Mouse (Mus musculus) G1E (cell line): ENCODE results near the gene Cyp4f13. TPM values are rescaled to one million over a fixed set of nuclear protein-coding genes. Genes with fewer than 3 reads are reported as not detected.
A peak's percentile ranks its signal among the peaks of the same experiment; 100 is the strongest.

Source experiments
- ATAC-seq: 2 replicates; pipeline ENCODE4 v1.8.0; 2016; ENCODE audit warnings: mild to moderate bottlenecking; ENCODE audit not compliant: insufficient number of reproducible peaks, poor library complexity, low FRiP score, severe bottlenecking; ENCODE audit errors: extremely low read depth
- DNase-seq: peaks from one replicate; pipeline ENCODE4 v3.0.0; 2012; ENCODE audit warnings: low spot score
- H3K27me3 ChIP-seq: 2 replicates; pipeline ENCODE4 v1.6.1; 2012; ENCODE audit warnings: mild to moderate bottlenecking, low read length, inconsistent platforms; ENCODE audit not compliant: insufficient read depth
- H3K36me3 ChIP-seq: replicated peaks from 2 replicates; pipeline ENCODE3; 2012; ENCODE audit warnings: mild to moderate bottlenecking, inconsistent platforms
- H3K4me1 ChIP-seq: 2 replicates; pipeline ENCODE4 v1.6.1; 2012; ENCODE audit warnings: low read depth, low read length, inconsistent platforms, mixed read lengths; ENCODE audit not compliant: insufficient read depth
- H3K4me3 ChIP-seq: 2 replicates; pipeline ENCODE4 v1.5.1; 2012; ENCODE audit warnings: low read depth, mild to moderate bottlenecking, inconsistent platforms, low read length, moderate library complexity, mixed read lengths
- H3K9me3 ChIP-seq: replicated peaks from 2 replicates; pipeline ENCODE4 v1.6.1; 2012; ENCODE audit warnings: inconsistent platforms
- CTCF ChIP-seq: IDR thresholded peaks from 2 replicates; pipeline ENCODE4 v1.5.1; 2012; ENCODE audit warnings: low read depth, low read length, inconsistent platforms, mixed read lengths
- GATA1 ChIP-seq: IDR thresholded peaks from 2 replicates; pipeline ENCODE4 v1.6.1; 2012; ENCODE audit warnings: borderline replicate concordance, low read length, inconsistent platforms, mixed read lengths
- GATA2 ChIP-seq: IDR thresholded peaks from 2 replicates; pipeline ENCODE4 v1.6.1; 2012; ENCODE audit warnings: low read depth, low read length, inconsistent platforms, borderline replicate concordance
- POLR2AphosphoS5 ChIP-seq: IDR thresholded peaks from 2 replicates; pipeline ENCODE4 v1.6.1; 2012; ENCODE audit warnings: low read depth, low read length, inconsistent platforms; ENCODE audit not compliant: insufficient replicate concordance
- TAL1 ChIP-seq: conservative IDR thresholded peaks from 2 replicates; pipeline ENCODE4 v1.6.1; 2012; ENCODE audit warnings: low read depth, low read length, inconsistent platforms, mixed read lengths
- polyA plus RNA-seq: library from polyadenylated mRNA; stranded (reverse); fragments of >175 nt; gene quantifications from 2 replicates; pipeline ENCODE4 v1.2.3, GENCODE M21; 2012
- total RNA-seq, 2 experiments: library from RNA; stranded (forward) in 1 of 2; stranded (reverse) in 1 of 2; fragments of 200-1000 nt in 1 of 2; fragments of >200 nt in 1 of 2; fragmentation: Nextera tagmentation in 1 of 2; gene quantifications; 2 replicates each; pipeline ENCODE4 v1.2.3; 2014 to 2017

Gene Cyp4f13
- total and polyA plus RNA-seq, 3 experiments: 12.1 to 39.1 (median 16.7) TPM

GRCm38 (mm10) chr17:32893901-32894300 is 53.3 kb downstream of the Cyp4f13 start:
- peaks cover 10% of the 10 kb centered on the region for H3K4me1 ChIP-seq
- H3K9me3 ChIP-seq: no peaks in the 10 kb centered on the region
- no peak for ATAC-seq
- no peak overlapping the region for H3K4me3 ChIP-seq
- TF ChIP-seq GATA2: no peak
- TF ChIP-seq CTCF: no peak
- no peak for TF ChIP-seq GATA1
- TF ChIP-seq POLR2AphosphoS5: no peak
- no peak for TF ChIP-seq TAL1
- H3K27me3 ChIP-seq: peaks cover 9% of the 10 kb centered on the region; the same call in 1 of the 2 replicates
- DNase-seq: no peak
- peaks cover 3% of the 10 kb centered on the region for H3K36me3 ChIP-seq

GRCm38 (mm10) chr17:32891239-32892180 is 55.7 kb downstream of the Cyp4f13 start, which contains the start of gene Zfp870:
Gene Zfp870, minus strand, starts transcription at chr17:32891642.
- peak within 1 kb of the TSS; percentile 87 for H3K4me3 ChIP-seq
- H3K27me3 ChIP-seq: peaks cover 3% of the 10 kb centered on the region; the same call in 1 of the 2 replicates
- H3K9me3 ChIP-seq: no peaks in the 10 kb centered on the region
- DNase-seq (peak; percentile 95), ATAC-seq (peak; percentile 78)
- TF ChIP-seq GATA1 (no peak), TAL1 (no peak), POLR2AphosphoS5 (no peak), GATA2 (no peak), CTCF (no peak)
- peaks cover 10% of the 10 kb centered on the region for H3K36me3 ChIP-seq
- H3K4me1 ChIP-seq: peaks cover 10% of the 10 kb centered on the region

GRCm38 (mm10) chr17:32890852-32891238 is 56.4 kb downstream of the Cyp4f13 start:
- H3K4me1 ChIP-seq: peaks cover 10% of the 10 kb centered on the region
- peak overlapping the region; percentile 87 for H3K4me3 ChIP-seq
- ATAC-seq (no peak), DNase-seq (no peak)
- H3K9me3 ChIP-seq: no peaks in the 10 kb centered on the region
- peaks cover 3% of the 10 kb centered on the region; the same call in 1 of the 2 replicates for H3K27me3 ChIP-seq
- TF ChIP-seq TAL1: no peak
- TF ChIP-seq GATA1: no peak
- TF ChIP-seq POLR2AphosphoS5: no peak
- no peak for TF ChIP-seq GATA2
- TF ChIP-seq CTCF: no peak
- H3K36me3 ChIP-seq: peaks cover 10% of the 10 kb centered on the region

- Histone ChIP-seq H3K36me3 (peaks cover 13% of the 10 kb centered on the region), H3K9me3 (no peaks in the 10 kb centered on the region), H3K4me3 (no peak overlapping the region), H3K27me3 (peaks cover 3% of the 10 kb centered on the region; the same call in 1 of the 2 replicates), H3K4me1 (peaks cover 10% of the 10 kb centered on the region)
- DNase-seq (no peak), ATAC-seq (no peak)
- no peak for TF ChIP-seq CTCF
- TF ChIP-seq POLR2AphosphoS5: no peak
- no peak for TF ChIP-seq TAL1
- TF ChIP-seq GATA2: no peak
- no peak for TF ChIP-seq GATA1
Observed at GRCm38 (mm10) chr17:32889611-32890010, 57.6 kb downstream of the Cyp4f13 start.

- DNase-seq: no peak
- ATAC-seq: no peak
- peaks cover 35% of the 10 kb centered on the region for H3K36me3 ChIP-seq
- no peak overlapping the region for H3K4me3 ChIP-seq
- peaks cover 3% of the 10 kb centered on the region; the same call in 1 of the 2 replicates for H3K27me3 ChIP-seq
- H3K4me1 ChIP-seq: no peaks in the 10 kb centered on the region
- no peak for TF ChIP-seq GATA2
- no peaks in the 10 kb centered on the region for H3K9me3 ChIP-seq
Observed at GRCm38 (mm10) chr17:32880320-32881218, 66.6 kb downstream of the Cyp4f13 start.

- TF ChIP-seq GATA2: no peak
- TF ChIP-seq GATA1: no peak
- TF ChIP-seq POLR2AphosphoS5: no peak
- TF ChIP-seq CTCF: no peak
- TF ChIP-seq TAL1: no peak
- DNase-seq (no peak), ATAC-seq (no peak)
- no peaks in the 10 kb centered on the region for H3K9me3 ChIP-seq
- H3K36me3 ChIP-seq: peaks cover 27% of the 10 kb centered on the region
- H3K4me3 ChIP-seq: no peak overlapping the region
- H3K27me3 ChIP-seq: peaks cover 7% of the 10 kb centered on the region; the same call in 1 of the 2 replicates
- H3K4me1 ChIP-seq: no peaks in the 10 kb centered on the region
Observed at GRCm38 (mm10) chr17:32878773-32879172, 68.4 kb downstream of the Cyp4f13 start.
